Mouse (Mus musculus) midbrain, embryonic 11.5 days (tissue): ENCODE measurements around the gene Med26. TPM values are rescaled to one million over a fixed set of nuclear protein-coding genes. Genes with fewer than 3 reads are reported as not detected.

Experiments used
- ATAC-seq: fragments of 200-750 bp; cut with Nextera tagmentation; 2 replicates; pipeline ENCODE4 v1.8.0; 2017; ENCODE audit warnings: moderate TSS enrichment, moderate library complexity; ENCODE audit not compliant: low FRiP score
- DNase-seq: peaks from one replicate; pipeline ENCODE4 v3.0.0; 2015; ENCODE audit warnings: low spot score; ENCODE audit errors: missing footprints
- H3K27ac ChIP-seq: fragments of 300-500 bp; sonication (generic); 2 replicates; pipeline ENCODE4 v1.5.1; 2014; ENCODE audit warnings: low read depth, low read length
- H3K27me3 ChIP-seq: fragments of 300-500 bp; sonication (generic); 2 replicates; pipeline ENCODE4 v1.6.1; 2014; ENCODE audit warnings: mild to moderate bottlenecking, low read length, moderate library complexity, mixed read lengths; ENCODE audit not compliant: control insufficient read depth, insufficient read depth
- H3K36me3 ChIP-seq: fragments of 300-500 bp; sonication (generic); 2 replicates; pipeline ENCODE4 v1.6.1; 2014; ENCODE audit warnings: mild to moderate bottlenecking, low read length, moderate library complexity, mixed read lengths; ENCODE audit not compliant: control insufficient read depth, insufficient read depth
- H3K4me1 ChIP-seq: fragments of 300-500 bp; sonication (generic); 2 replicates; pipeline ENCODE4 v1.6.1; 2014; ENCODE audit warnings: low read length; ENCODE audit not compliant: control insufficient read depth, insufficient read depth
- H3K4me2 ChIP-seq: fragments of 300-500 bp; sonication (generic); 2 replicates; pipeline ENCODE4 v1.6.1; 2014; ENCODE audit warnings: mild to moderate bottlenecking, moderate library complexity
- H3K4me3 ChIP-seq: fragments of 300-500 bp; sonication (generic); 2 replicates; pipeline ENCODE4 v1.5.1; 2014; ENCODE audit warnings: low read depth, low read length
- H3K9ac ChIP-seq: fragments of 300-500 bp; sonication (generic); 2 replicates; pipeline ENCODE4 v1.6.1; 2014; ENCODE audit warnings: low read length
- H3K9me3 ChIP-seq: fragments of 300-500 bp; sonication (generic); 2 replicates; pipeline ENCODE4 v1.6.1; 2016; ENCODE audit warnings: low read length; ENCODE audit not compliant: control insufficient read depth
- WGBS: fragments of 180-500 bp; shearing (Covaris S2); extraction: QIAGEN DNeasy Blood & Tissue Kit; methylation state at CpG from one replicate; pipeline ENCODE4 v1.1.7; 2014; 5-methylcytosine and 5-hydroxymethylcytosine counted together
- polyA plus RNA-seq: library from polyadenylated mRNA; unstranded; fragments of >200 nt; fragmentation: Nextera tagmentation; extraction: Ambion mirVana; gene quantifications from 2 replicates; pipeline ENCODE4 v1.2.1, GENCODE M21; 2014

Med26 gene
- polyA plus RNA-seq, 1 experiment from 2014 or later: 13.6 TPM

DNA sequence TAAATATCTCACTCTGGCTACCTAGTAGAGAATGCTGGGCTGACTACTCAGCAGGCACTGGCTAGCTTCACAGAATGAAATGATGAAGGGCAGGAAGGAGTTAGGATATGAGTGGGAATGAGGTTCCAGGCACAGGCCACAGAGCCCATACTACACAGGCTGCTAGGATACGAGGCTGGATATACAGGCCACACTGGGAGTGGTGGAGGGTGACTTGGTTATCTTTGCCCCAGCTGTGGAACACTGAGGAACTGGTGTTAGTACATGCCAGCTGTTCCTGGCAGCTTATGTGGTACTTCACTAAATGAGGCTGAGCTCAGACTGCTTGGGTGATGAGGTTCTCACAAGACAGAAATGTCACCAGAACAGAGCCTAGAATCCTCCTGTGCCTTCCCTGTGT is 34.9 kb downstream of the Med26 start:
- H3K9ac ChIP-seq: no peak overlapping the region
- H3K9me3 ChIP-seq: no peaks in the 10 kb centered on the region
- H3K36me3 ChIP-seq: no peaks in the 10 kb centered on the region
- no peak for ATAC-seq
- WGBS: 94% methylated on average over 1 of the region's 1 CpGs
- no peaks in the 10 kb centered on the region for H3K4me1 ChIP-seq
- no peak for DNase-seq
- no peak overlapping the region for H3K4me2 ChIP-seq
- H3K4me3 ChIP-seq: no peak overlapping the region
- no peaks in the 10 kb centered on the region for H3K27me3 ChIP-seq
- H3K27ac ChIP-seq: no peak overlapping the region

DNA sequence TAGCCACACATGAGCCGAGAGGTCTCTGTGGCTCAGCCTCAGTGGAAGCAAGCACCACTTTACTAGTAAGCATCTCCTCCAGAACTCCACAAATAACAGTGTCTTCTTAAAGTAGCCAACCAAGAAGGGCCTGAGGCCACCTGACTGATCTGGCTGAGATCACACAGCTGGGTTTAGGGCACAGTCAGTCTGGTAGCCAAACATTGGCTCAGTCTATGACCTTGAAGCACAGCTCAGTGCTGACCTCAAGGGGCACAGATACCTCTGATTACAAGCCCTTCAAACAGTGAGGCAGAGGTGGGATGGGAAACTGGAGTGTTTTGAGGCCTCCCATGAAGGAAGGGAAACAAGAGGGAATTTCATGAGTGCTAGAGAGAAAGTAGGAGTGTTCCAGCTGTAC is 35.4 kb downstream of the Med26 start:
- H3K9ac ChIP-seq: no peak overlapping the region
- DNase-seq: no peak
- no peak overlapping the region for H3K27ac ChIP-seq
- H3K27me3 ChIP-seq: no peaks in the 10 kb centered on the region
- no peaks in the 10 kb centered on the region for H3K4me1 ChIP-seq
- no peaks in the 10 kb centered on the region for H3K36me3 ChIP-seq
- ATAC-seq: no peak
- H3K4me2 ChIP-seq: no peak overlapping the region
- H3K4me3 ChIP-seq: no peak overlapping the region
- no peaks in the 10 kb centered on the region for H3K9me3 ChIP-seq
- WGBS: 87% methylated on average over 1 of the region's 1 CpGs

DNA sequence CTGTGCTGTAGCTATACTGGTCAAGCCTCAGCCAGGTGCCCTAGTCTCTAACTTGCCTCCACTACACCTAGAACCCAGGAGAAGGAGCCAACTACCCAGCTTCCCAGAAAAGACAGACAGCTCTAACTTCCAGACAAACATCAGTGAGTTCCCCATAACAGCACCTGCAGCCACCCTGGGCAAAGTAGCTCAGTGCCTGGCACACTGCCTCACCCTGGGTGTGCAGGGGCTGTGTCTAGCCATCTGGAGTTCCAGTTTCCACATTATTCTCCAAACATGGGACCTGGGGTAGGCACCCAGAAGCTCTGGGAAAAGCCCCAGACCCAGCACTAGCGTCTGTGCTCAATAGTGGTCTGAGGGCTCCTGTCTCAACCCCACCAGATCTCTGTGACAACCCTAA is 40.6 kb downstream of the Med26 start:
- Histone ChIP-seq H3K27me3 (no peaks in the 10 kb centered on the region), H3K36me3 (no peaks in the 10 kb centered on the region), H3K4me1 (no peaks in the 10 kb centered on the region), H3K9ac (no peak overlapping the region), H3K27ac (no peak overlapping the region), H3K9me3 (no peaks in the 10 kb centered on the region), H3K4me3 (no peak overlapping the region), H3K4me2 (no peak overlapping the region)
- ATAC-seq (no peak), DNase-seq (no peak)
- 92% methylated on average over 1 of the region's 1 CpGs for WGBS

DNA sequence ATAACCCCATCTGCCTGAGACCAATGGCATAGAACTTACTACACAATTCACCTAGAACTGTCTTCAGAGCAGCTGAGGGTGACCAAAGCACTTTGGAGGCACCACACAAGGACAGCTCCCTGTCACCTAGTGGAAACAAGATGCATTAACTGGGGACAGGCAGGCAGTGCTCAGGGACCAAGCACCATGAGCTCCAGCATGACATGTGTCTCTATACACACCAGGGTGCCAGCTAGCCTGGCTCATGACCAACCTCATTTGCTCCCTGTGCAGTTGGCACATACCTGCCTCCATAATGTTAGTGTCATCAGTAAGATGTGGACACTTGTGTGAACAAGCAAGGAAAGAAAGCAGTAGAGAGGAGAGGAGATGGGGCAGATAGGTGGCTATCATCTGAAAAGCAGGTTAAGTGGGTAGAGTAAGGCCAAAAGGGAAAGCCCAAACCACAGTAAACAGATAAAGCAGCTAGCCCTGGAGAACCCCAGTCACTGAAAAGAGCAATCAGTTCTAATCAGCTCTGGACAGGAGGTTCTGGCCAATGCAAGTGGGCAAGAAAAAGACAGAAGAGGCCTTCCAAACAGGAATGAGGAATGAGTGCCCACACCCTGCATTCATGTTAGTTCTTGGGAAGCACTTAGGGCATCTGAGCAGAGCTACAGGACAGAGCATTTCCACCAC is 43.3 kb downstream of the Med26 start:
- Histone ChIP-seq H3K27me3 (no peaks in the 10 kb centered on the region), H3K4me2 (no peak overlapping the region), H3K4me1 (no peaks in the 10 kb centered on the region), H3K27ac (no peak overlapping the region), H3K4me3 (no peak overlapping the region), H3K36me3 (no peaks in the 10 kb centered on the region), H3K9ac (no peak overlapping the region), H3K9me3 (no peaks in the 10 kb centered on the region)
- DNase-seq (no peak), ATAC-seq (no peak)

DNA sequence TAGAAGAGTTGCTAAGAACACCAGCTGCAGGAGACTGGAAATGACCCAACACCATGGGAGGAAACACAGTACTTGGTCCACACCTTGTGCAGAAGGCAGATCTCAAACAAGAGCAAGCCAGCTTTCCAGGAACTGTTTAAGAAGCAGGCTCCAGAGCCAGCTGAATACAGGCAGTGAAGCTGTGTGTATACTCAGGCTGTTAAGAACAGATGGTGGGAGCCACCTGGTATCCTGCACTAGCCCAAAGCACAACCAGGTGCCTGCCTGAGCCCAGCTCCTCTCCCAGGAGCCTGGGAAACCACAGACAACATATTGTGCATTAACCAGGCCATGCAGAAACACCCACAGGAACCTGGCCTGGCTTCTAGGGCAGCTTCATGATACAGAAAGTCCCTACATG is 43.9 kb downstream of the Med26 start:
- Histone ChIP-seq H3K27ac (no peak overlapping the region), H3K9ac (no peak overlapping the region), H3K36me3 (no peaks in the 10 kb centered on the region), H3K4me1 (no peaks in the 10 kb centered on the region), H3K4me2 (no peak overlapping the region), H3K27me3 (no peaks in the 10 kb centered on the region), H3K9me3 (no peaks in the 10 kb centered on the region), H3K4me3 (no peak overlapping the region)
- DNase-seq (no peak), ATAC-seq (no peak)

DNA sequence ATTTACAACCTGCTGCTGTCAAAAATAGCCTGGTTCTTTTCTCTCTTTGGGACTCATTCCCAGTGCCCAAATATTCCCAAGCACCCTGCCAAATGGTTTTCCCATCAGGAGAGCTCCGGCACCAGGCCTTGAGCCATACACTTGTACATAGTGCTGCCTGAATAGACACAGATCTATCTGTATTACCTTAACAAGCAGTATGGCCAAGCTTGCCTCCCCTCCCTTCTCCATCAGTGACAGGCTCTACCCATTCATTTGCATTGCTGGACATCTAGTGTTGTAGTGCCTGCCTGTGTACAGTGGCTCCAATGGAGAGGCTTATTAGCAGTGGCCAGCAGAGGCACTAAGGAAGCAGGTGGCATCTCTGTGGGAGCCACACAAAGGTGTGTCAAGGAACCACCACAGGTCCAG is 47.5 kb downstream of the Med26 start:
- Histone ChIP-seq H3K9ac (no peak overlapping the region), H3K4me3 (no peak overlapping the region), H3K4me2 (no peak overlapping the region), H3K9me3 (no peaks in the 10 kb centered on the region), H3K4me1 (no peaks in the 10 kb centered on the region), H3K27ac (no peak overlapping the region), H3K27me3 (no peaks in the 10 kb centered on the region), H3K36me3 (peaks cover 3% of the 10 kb centered on the region)
- no peak for DNase-seq
- WGBS: 91% methylated on average over 1 of the region's 1 CpGs
- no peak for ATAC-seq

DNA sequence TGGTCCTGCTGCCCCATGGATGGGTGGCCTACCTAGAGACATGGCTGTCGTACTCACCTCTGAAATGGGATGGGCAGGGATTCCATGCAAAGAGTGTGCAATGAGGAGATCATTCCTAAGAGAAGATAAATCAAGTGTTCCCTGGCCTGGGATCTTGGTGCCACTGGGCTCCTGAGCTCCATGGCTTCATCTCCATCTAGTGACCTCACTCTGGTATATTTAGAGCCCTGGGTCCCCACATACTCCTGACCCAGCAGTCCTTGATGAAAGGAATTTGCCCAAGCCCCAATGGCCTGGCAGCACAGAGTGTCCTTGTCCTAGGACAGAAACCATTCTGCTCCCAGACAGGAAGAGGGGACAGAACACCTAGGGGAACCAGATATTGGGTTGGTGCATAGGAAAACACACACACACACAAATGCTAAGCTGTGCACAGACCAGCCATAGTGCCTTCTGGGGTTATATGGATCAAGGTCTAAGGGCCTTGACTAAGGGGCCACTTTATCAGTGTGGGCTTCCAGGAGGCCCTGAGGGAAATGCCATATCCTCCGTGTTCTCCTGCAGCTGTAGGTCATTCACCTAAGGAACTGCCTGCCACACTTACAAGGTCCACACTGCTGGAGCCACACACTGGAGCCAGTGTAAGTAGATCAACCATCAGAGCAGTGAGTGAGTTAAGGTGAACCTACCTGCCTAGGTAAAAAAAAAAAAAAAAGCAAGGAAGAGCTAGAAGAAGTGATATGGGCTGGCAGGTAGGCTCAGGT is 48.4 kb downstream of the Med26 start:
- no peak overlapping the region for H3K9ac ChIP-seq
- ATAC-seq (no peak), DNase-seq (no peak)
- no peak overlapping the region for H3K4me3 ChIP-seq
- H3K27me3 ChIP-seq: no peaks in the 10 kb centered on the region
- H3K9me3 ChIP-seq: no peaks in the 10 kb centered on the region
- no peak overlapping the region for H3K27ac ChIP-seq
- WGBS: 90% methylated on average over 2 of the region's 2 CpGs
- H3K4me2 ChIP-seq: no peak overlapping the region
- peaks cover 8% of the 10 kb centered on the region for H3K36me3 ChIP-seq
- no peaks in the 10 kb centered on the region for H3K4me1 ChIP-seq

DNA sequence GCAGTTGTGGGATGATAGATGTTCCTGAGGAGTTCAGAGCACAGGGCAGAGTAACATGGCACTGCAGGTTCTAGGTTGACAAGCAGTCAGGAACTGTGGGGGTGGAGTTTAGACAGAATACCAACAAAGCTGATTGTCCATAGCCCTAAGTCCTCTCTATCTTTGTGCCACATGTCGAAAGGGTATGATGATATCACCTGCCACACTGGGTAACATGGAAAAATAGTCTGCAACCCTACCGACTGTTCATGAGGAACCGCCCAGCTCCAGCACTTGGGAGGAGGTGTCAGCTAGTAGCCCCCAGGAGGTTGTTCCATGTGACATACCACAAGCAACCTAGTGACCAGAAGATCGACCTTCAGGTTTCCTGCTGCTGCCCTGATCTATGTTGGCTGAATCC is 49.5 kb downstream of the Med26 start:
- Histone ChIP-seq H3K4me1 (peaks cover 6% of the 10 kb centered on the region; the same call in 1 of the 2 replicates), H3K9me3 (no peaks in the 10 kb centered on the region), H3K4me2 (no peak overlapping the region), H3K4me3 (no peak overlapping the region), H3K36me3 (peaks cover 8% of the 10 kb centered on the region), H3K27ac (no peak overlapping the region), H3K27me3 (no peaks in the 10 kb centered on the region), H3K9ac (no peak overlapping the region)
- no peak for ATAC-seq
- 92% methylated on average over 4 of the region's 4 CpGs for WGBS
- DNase-seq: no peak

DNA sequence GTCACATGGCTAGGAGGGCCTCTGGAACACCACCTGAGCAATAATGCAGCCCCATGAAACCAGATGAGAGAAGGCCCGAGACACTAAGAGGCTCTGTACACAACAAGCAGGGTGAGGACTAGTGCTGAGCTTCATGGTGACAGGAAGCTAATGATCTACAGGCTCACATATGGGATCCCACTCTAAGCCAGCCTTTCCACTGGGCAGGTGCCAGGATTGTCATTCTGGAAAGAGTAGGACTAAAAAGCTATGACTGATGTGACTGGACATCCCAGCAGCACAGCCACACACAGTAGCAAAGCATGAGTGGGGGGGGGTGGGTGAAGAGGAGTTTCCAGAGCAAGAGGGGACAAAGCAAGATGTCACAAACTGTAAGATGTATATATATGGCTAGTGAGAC is 50.2 kb downstream of the Med26 start:
- 90% methylated on average over 1 of the region's 1 CpGs for WGBS
- DNase-seq: no peak
- peaks cover 8% of the 10 kb centered on the region for H3K36me3 ChIP-seq

More for the DNA sequence above, 50.2 kb downstream of the Med26 start:
- no peak overlapping the region for H3K4me2 ChIP-seq
- H3K27ac ChIP-seq: no peak overlapping the region
- no peak overlapping the region for H3K9ac ChIP-seq
- H3K4me1 ChIP-seq: peaks cover 8% of the 10 kb centered on the region; the same call in 1 of the 2 replicates
- H3K9me3 ChIP-seq: no peaks in the 10 kb centered on the region
- H3K4me3 ChIP-seq: no peak overlapping the region
- no peak for ATAC-seq
- H3K27me3 ChIP-seq: no peaks in the 10 kb centered on the region
